Mouse (Mus musculus) heart, adult 2 months (tissue): ENCODE measurements around the gene Slc35f3.

Experiments used
- CTCF ChIP-seq: fragments of 200-600 bp; IDR thresholded peaks from 2 replicates; pipeline ENCODE4 v1.8.1; 2022; ENCODE audit warnings: antibody characterized with exemption, mild to moderate bottlenecking, moderate library complexity
- EP300 ChIP-seq: fragments of 200-500 bp; IDR thresholded peaks from 2 replicates; pipeline ENCODE4 v1.6.1; 2011; ENCODE audit warnings: low read depth, low read length, control low read depth; ENCODE audit not compliant: insufficient read depth
- POLR2A ChIP-seq: fragments of 200-500 bp; IDR thresholded peaks from 2 replicates; pipeline ENCODE4 v1.6.1; 2011; ENCODE audit warnings: mild to moderate bottlenecking, low read depth, low read length, control low read depth; ENCODE audit not compliant: insufficient read depth

- TF ChIP-seq POLR2A (no peak), CTCF (no peak), EP300 (no peak)
Observed at GRCm38 (mm10) chr8:126353259-126353658, 54.9 kb downstream of the Slc35f3 start.
